Mouse (Mus musculus): ENCODE measurements around the gene Smim6. TPM values are rescaled to one million over a fixed set of nuclear protein-coding genes. Genes with fewer than 3 reads are reported as not detected.

The Smim6 gene
- total RNA-seq, 2 experiments from 2014 or later = 0.39 TPM; not detected in 1

DNA sequence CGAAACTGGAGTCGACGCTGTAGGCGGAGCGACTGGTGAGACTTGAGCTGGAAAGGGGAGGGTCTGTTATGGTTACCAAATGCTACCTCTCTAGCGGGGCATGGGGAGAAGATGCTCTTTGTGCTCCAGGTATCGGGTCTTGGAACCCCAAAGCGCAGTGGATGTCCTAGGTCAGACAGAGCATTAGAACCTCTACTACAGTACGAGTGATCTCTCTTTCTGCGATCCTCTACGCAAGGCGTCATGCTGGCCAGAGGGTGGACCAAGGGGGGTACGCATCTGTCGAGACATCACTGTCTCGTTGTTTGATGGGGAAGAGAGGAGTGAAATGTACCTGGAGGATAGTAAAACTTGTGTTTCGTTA, 21.9 kb downstream of the Smim6 start:
- no peak for DNase-seq (ENCODE audit: low spot score in 2 of 2)

DNA sequence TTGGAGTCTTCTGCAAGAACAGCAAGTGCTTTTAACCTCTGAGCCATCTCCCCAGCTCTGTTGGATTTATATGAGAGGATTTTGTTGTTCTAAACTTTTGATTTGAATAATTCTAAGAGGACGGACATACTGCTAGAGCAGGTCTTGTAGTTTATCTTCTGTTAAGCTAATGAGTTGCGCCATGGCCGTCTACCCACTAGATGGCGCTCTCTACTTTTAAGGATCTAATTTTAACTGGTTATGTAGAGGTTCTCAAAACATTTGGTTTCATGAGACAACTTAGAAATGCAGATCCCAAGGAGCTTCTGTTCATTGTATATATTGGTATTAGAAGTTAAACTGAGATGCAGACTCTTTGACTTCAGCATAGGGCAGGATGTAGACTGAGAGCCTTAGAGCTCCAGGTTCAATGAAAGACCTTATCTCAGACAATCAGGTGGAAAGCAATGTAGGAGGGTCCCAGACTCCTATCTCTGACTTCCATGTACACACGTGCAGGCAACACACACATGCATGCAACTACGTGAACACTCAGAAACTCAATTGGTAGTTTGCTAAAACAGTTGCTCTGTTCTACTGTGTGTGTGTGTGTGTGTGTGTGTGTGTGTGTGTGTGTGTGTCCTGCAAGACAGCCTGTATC, 28.0 kb downstream of the Smim6 start:
- peak in 1 of 2 experiments; percentile 63 for DNase-seq (ENCODE audit: low spot score in 2 of 2)

GRCm38 (mm10) chr11:115941980-115942379, 30.2 kb downstream of the Smim6 start:
- no peak for DNase-seq (ENCODE audit: low spot score in 2 of 2)

DNA sequence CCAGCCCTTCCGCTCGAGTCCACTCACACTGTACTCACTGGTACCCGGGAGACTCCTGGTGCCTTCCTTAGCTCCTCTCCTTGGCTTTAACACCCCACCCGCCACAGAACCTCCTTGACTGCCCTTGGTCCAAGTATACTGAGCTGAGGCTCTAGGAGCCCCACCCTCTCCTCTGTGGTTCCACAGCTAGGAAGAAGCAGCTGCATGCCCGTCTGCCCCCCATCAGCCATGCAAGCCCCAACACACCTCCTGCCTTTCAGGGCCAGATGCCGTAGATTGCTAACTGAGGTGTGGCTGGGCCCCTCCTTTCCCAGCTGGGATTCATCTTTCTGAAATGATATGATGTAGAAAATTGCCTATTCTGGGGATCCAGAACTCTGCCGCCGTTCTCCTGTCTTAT, 33.4 kb downstream of the Smim6 start:
- DNase-seq (ENCODE audit: low spot score in 2 of 2) = no peak

- no peak for DNase-seq (ENCODE audit: low spot score in 2 of 2)
Measured at GRCm38 (mm10) chr11:115946221-115946828, 34.5 kb downstream of the Smim6 start.

DNA sequence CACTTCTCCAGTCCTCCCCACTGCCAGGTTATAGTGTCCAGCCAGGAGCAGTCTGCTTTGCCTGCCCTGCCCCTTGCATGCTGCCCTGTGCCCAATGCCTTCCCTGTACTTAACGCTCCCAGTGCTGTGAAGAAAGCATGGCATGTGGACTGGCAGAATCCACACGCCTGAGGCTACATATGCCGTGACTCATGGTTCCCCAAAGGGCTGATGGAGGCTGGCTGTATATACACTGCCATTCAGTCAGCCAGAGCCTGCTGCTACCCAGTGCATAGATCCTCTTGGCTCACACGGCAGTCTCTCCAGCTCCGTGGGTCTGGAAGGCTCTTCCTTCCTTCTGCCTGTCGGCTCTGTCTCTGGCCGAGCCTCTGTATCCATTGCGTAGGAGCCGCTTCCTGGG, 36.5 kb downstream of the Smim6 start:
- no peak for DNase-seq (ENCODE audit: low spot score in 2 of 2)

DNA sequence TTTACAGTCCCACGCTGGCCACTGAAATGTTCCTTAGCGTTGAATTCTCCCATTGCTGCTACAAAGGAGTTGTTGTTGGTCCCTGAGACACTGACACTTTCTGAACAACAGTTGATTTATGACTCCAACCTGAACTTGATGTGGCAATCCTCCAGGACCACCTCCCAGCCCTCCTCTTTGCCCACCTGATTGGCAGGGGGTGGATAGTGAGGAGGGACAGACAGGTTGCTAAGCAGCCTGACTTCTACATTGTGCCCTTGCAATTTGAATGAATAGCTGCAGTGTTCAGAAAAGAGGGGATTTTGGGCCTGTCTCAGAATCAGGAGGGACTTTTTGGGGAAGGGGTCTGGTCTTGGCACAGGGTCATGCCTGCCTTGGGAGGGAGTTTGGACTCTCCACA, 38.9 kb downstream of the Smim6 start:
- no peak for DNase-seq (ENCODE audit: low spot score in 2 of 2)

GRCm38 (mm10) chr11:115954712-115955111, 42.9 kb downstream of the Smim6 start:
- DNase-seq (ENCODE audit: low spot score in 2 of 2) = no peak

GRCm38 (mm10) chr11:115955195-115955858, 43.5 kb downstream of the Smim6 start:
- DNase-seq (ENCODE audit: low spot score in 2 of 2) = no peak

GRCm38 (mm10) chr11:115956453-115956852, 44.6 kb downstream of the Smim6 start:
- DNase-seq (ENCODE audit: low spot score in 2 of 2) = no peak

DNA sequence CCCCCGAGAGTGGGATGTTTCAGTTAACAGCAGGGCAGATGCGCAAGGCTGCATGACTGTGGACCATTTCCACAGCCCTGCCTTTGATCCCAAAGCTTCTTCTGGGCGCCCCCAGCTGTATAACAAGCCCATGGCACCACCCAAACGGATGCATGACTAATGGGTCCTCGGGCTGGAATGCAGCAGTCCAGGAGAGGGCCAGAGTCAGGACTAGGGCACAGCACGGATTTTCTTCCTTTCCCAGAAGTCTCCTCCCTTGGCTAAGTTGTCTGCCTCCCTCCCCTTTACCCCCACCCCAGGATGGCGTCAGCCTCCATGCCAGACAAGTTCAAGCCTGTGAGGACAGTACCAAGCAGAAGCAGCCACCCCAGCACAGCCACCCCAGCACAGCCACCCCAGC, 46.2 kb downstream of the Smim6 start:
- no peak for DNase-seq (ENCODE audit: low spot score in 2 of 2)

DNA sequence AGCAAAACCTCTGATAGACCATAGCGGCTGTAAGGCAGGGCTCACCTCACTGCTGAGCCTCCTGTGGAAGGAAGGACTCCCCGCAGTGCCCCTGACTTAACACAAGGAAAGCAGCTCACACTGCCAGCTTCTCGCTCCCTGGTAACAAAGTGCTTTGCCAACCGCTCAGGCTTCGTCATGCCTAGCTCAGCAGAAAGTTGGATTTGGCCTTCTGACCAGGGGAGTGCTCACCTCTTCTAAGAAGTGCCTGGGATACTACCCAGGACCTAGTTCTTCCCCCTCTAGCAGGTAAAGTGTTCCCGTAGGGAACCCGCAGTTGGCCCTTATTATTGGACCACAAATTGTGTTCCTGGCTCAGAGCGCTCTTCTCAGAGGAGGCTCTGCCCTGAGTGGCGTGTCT, 47.2 kb downstream of the Smim6 start:
- DNase-seq (ENCODE audit: low spot score in 2 of 2) = no peak

GRCm38 (mm10) chr11:115962651-115963412, 51.0 kb downstream of the Smim6 start:
- DNase-seq (ENCODE audit: low spot score in 2 of 2) = no peak

Other genes with a start within 250 kb of the Smim6 start
- gene Grb2, start 203.4 kb upstream of the Smim6 start, total RNA-seq (2021) = 100 to 1,000 TPM; 106 to 116 TPM
- 10 to 100 TPM; 51.9 to 57.3 TPM for gene Tmem94, start 146.6 kb upstream of the Smim6 start, total RNA-seq (2021)
- 10 to 100 TPM; 26.1 to 26.8 TPM for gene Caskin2, start 98.4 kb upstream of the Smim6 start, total RNA-seq (2021)
- gene Tsen54, start 97.3 kb upstream of the Smim6 start, total RNA-seq (2021) = 10 to 100 TPM; 15.6 to 16.9 TPM
- 10 to 100 TPM; 19.0 to 21.6 TPM for gene Llgl2, start 88.0 kb upstream of the Smim6 start, total RNA-seq (2021)
- under 1 TPM; 0.37 to 0.60 TPM for gene Myo15b, start 53.6 kb upstream of the Smim6 start, total RNA-seq (2021)
- gene Smim5, start 12.1 kb upstream of the Smim6 start, total RNA-seq (2021) = 10 to 100 TPM; 14.1 to 17.1 TPM
- gene Sap30bp, start 21.3 kb downstream of the Smim6 start, total RNA-seq (2021) = 10 to 100 TPM; 25.1 to 25.7 TPM
- 10 to 100 TPM in 1 of 2 experiments, 1 to 10 TPM in 1; 8.6 to 12.9 TPM for gene Recql5, start 21.5 kb downstream of the Smim6 start, total RNA-seq (2021)
- 1 to 10 TPM; 5.1 to 6.2 TPM for gene Itgb4, start 62.7 kb downstream of the Smim6 start, total RNA-seq (2021)
- 10 to 100 TPM; 32.7 to 40.0 TPM for gene Galk1, start 100.7 kb downstream of the Smim6 start, total RNA-seq (2021)
- gene H3f3b, start 115.9 kb downstream of the Smim6 start, total RNA-seq (2021) = 100 to 1,000 TPM; 383 to 437 TPM
- 10 to 100 TPM; 25.9 to 26.0 TPM for gene Unk, start 118.3 kb downstream of the Smim6 start, total RNA-seq (2021)
- gene Unc13d, start 165.9 kb downstream of the Smim6 start, total RNA-seq (2021) = 1 to 10 TPM; 1.1 to 2.0 TPM
- 10 to 100 TPM; 63.0 to 63.4 TPM for gene Wbp2, start 175.0 kb downstream of the Smim6 start, total RNA-seq (2021)
- 10 to 100 TPM; 48.1 to 48.8 TPM for gene Trim47, start 215.2 kb downstream of the Smim6 start, total RNA-seq (2021)
- gene Trim65, start 219.1 kb downstream of the Smim6 start, total RNA-seq (2021) = 1 to 10 TPM; 4.2 to 4.6 TPM
- gene Mrpl38, start 226.9 kb downstream of the Smim6 start, total RNA-seq (2021) = 10 to 100 TPM; 47.0 to 50.6 TPM

Measured in gastrocnemius, postnatal 4 days (tissue).